Mouse (Mus musculus) stomach, embryonic 14.5 days (tissue): ENCODE data around the gene Lrig1. TPM values are rescaled to one million over a fixed set of nuclear protein-coding genes. Genes with fewer than 3 reads are reported as not detected.

Source experiments
- ATAC-seq: fragments of 200-750 bp; cut with Nextera tagmentation; 2 replicates; pipeline ENCODE4 v1.8.0; 2017; ENCODE audit warnings: low read depth, moderate TSS enrichment; ENCODE audit not compliant: insufficient number of reproducible peaks, insufficient read depth, low FRiP score
- H3K27ac ChIP-seq: fragments of 300-500 bp; sonication (generic); 2 replicates; pipeline ENCODE4 v1.5.1; 2014; ENCODE audit warnings: mild to moderate bottlenecking, low read length, moderate library complexity, mixed read lengths
- H3K27me3 ChIP-seq: fragments of 300-500 bp; sonication (generic); 2 replicates; pipeline ENCODE4 v1.6.1; 2014; ENCODE audit warnings: low read length, control low read depth, mixed read lengths; ENCODE audit not compliant: control insufficient read depth, insufficient read depth
- H3K36me3 ChIP-seq: fragments of 300-500 bp; sonication (generic); 2 replicates; pipeline ENCODE4 v1.6.1; 2014; ENCODE audit warnings: mild to moderate bottlenecking, control low read depth, low read length, moderate library complexity, mixed read lengths; ENCODE audit not compliant: control insufficient read depth, insufficient read depth
- H3K4me1 ChIP-seq: fragments of 300-500 bp; sonication (generic); 2 replicates; pipeline ENCODE4 v1.6.1; 2014; ENCODE audit warnings: low read length, control low read depth, mixed read lengths; ENCODE audit not compliant: control insufficient read depth, insufficient read depth
- H3K4me2 ChIP-seq: fragments of 300-500 bp; sonication (generic); replicated peaks from 2 replicates; pipeline ENCODE4 v1.6.1; 2014; ENCODE audit warnings: low read depth, low read length, control low read depth
- H3K4me3 ChIP-seq: fragments of 300-500 bp; sonication (generic); 2 replicates; pipeline ENCODE4 v1.5.1; 2014; ENCODE audit warnings: low read depth, low read length, control low read depth
- H3K9ac ChIP-seq: fragments of 300-500 bp; sonication (generic); replicated peaks from 2 replicates; pipeline ENCODE4 v1.6.1; 2014; ENCODE audit warnings: low read depth, mild to moderate bottlenecking, control low read depth, low read length, moderate library complexity, mixed read lengths
- H3K9me3 ChIP-seq: fragments of 300-500 bp; sonication (generic); 2 replicates; pipeline ENCODE4 v1.6.1; 2016; ENCODE audit warnings: low read depth, low read length, control low read depth; ENCODE audit not compliant: control insufficient read depth
- WGBS: fragments of 180-500 bp; shearing (Covaris S2); extraction: QIAGEN DNeasy Blood & Tissue Kit; methylation state at CpG from one replicate; pipeline ENCODE4 v1.1.7; 2014; 5-methylcytosine and 5-hydroxymethylcytosine counted together
- polyA plus RNA-seq: library from polyadenylated mRNA; unstranded; fragments of >200 nt; fragmentation: Nextera tagmentation; extraction: Ambion mirVana; gene quantifications from 2 replicates; pipeline ENCODE4 v1.2.1, GENCODE M21; 2014

Gene Lrig1
- polyA plus RNA-seq, 1 experiment from 2014 or later: 49.3 TPM

- H3K4me1 ChIP-seq: no peaks in the 10 kb centered on the region
- no peaks in the 10 kb centered on the region for H3K9me3 ChIP-seq
- no peak overlapping the region for H3K4me2 ChIP-seq
- 64% methylated on average over 3 of the region's 3 CpGs for WGBS
- no peak overlapping the region for H3K9ac ChIP-seq
- no peaks in the 10 kb centered on the region for H3K27me3 ChIP-seq
- no peak overlapping the region for H3K4me3 ChIP-seq
- ATAC-seq: no peak
- H3K27ac ChIP-seq: no peak overlapping the region
- H3K36me3 ChIP-seq: peaks cover 49% of the 10 kb centered on the region
Observed at GRCm38 (mm10) chr6:94604072-94604471, 95.9 kb downstream of the Lrig1 start.

- no peaks in the 10 kb centered on the region for H3K9me3 ChIP-seq
- H3K4me1 ChIP-seq: no peaks in the 10 kb centered on the region
- no peaks in the 10 kb centered on the region for H3K27me3 ChIP-seq
- ATAC-seq: no peak
- no peak overlapping the region for H3K9ac ChIP-seq
- no peak overlapping the region for H3K4me3 ChIP-seq
- no peak overlapping the region for H3K27ac ChIP-seq
- peaks cover 26% of the 10 kb centered on the region for H3K36me3 ChIP-seq
- 72% methylated on average over 5 of the region's 5 CpGs for WGBS
- no peak overlapping the region for H3K4me2 ChIP-seq
Observed at GRCm38 (mm10) chr6:94601811-94602210, 98.1 kb downstream of the Lrig1 start.

GRCm38 (mm10) chr6:94601101-94601500, 98.9 kb downstream of the Lrig1 start:
- no peak for ATAC-seq
- Histone ChIP-seq H3K9ac (no peak overlapping the region), H3K36me3 (peaks cover 19% of the 10 kb centered on the region), H3K4me1 (no peaks in the 10 kb centered on the region), H3K9me3 (no peaks in the 10 kb centered on the region), H3K27me3 (no peaks in the 10 kb centered on the region), H3K27ac (no peak overlapping the region), H3K4me3 (no peak overlapping the region), H3K4me2 (no peak overlapping the region)
- WGBS: 86% methylated on average over 5 of the region's 5 CpGs

GRCm38 (mm10) chr6:94599016-94599415, 100.9 kb downstream of the Lrig1 start:
- no peak for ATAC-seq
- no peak overlapping the region for H3K27ac ChIP-seq
- H3K4me3 ChIP-seq: no peak overlapping the region
- WGBS: 86% methylated on average over 13 of the region's 13 CpGs
- H3K9me3 ChIP-seq: no peaks in the 10 kb centered on the region
- H3K36me3 ChIP-seq: peaks cover 3% of the 10 kb centered on the region; the same call in 1 of the 2 replicates
- H3K4me1 ChIP-seq: peaks cover 4% of the 10 kb centered on the region; the same call in 1 of the 2 replicates
- no peak overlapping the region for H3K9ac ChIP-seq
- no peaks in the 10 kb centered on the region for H3K27me3 ChIP-seq
- no peak overlapping the region for H3K4me2 ChIP-seq

- Histone ChIP-seq H3K36me3 (peaks cover 3% of the 10 kb centered on the region; the same call in 1 of the 2 replicates), H3K27ac (no peak overlapping the region), H3K4me2 (no peak overlapping the region), H3K4me1 (peaks cover 6% of the 10 kb centered on the region; the same call in 1 of the 2 replicates), H3K27me3 (no peaks in the 10 kb centered on the region), H3K9ac (no peak overlapping the region), H3K4me3 (no peak overlapping the region), H3K9me3 (no peaks in the 10 kb centered on the region)
- 65% methylated on average over 12 of the region's 12 CpGs for WGBS
- ATAC-seq: no peak
Observed at GRCm38 (mm10) chr6:94598421-94598820, 101.5 kb downstream of the Lrig1 start.

GRCm38 (mm10) chr6:94596761-94597485, 103.0 kb downstream of the Lrig1 start:
- Histone ChIP-seq H3K27ac (no peak overlapping the region), H3K4me1 (peaks cover 19% of the 10 kb centered on the region), H3K4me3 (no peak overlapping the region), H3K27me3 (no peaks in the 10 kb centered on the region), H3K9ac (no peak overlapping the region), H3K9me3 (no peaks in the 10 kb centered on the region), H3K4me2 (no peak overlapping the region), H3K36me3 (no peaks in the 10 kb centered on the region)
- ATAC-seq: no peak
- 66% methylated on average over 10 of the region's 10 CpGs for WGBS

- 89% methylated on average over 14 of the region's 14 CpGs for WGBS
- H3K4me1 ChIP-seq: peaks cover 19% of the 10 kb centered on the region
- no peak overlapping the region for H3K27ac ChIP-seq
- H3K27me3 ChIP-seq: no peaks in the 10 kb centered on the region
- H3K9ac ChIP-seq: no peak overlapping the region
- no peak overlapping the region for H3K4me3 ChIP-seq
- no peak overlapping the region for H3K4me2 ChIP-seq
- no peaks in the 10 kb centered on the region for H3K9me3 ChIP-seq
- H3K36me3 ChIP-seq: no peaks in the 10 kb centered on the region
- no peak for ATAC-seq
Observed at GRCm38 (mm10) chr6:94596051-94596760, 103.8 kb downstream of the Lrig1 start.

GRCm38 (mm10) chr6:94595206-94595605, 104.8 kb downstream of the Lrig1 start:
- ATAC-seq: no peak
- no peak overlapping the region for H3K4me2 ChIP-seq
- no peak overlapping the region for H3K27ac ChIP-seq
- 65% methylated on average over 5 of the region's 5 CpGs for WGBS
- no peak overlapping the region for H3K9ac ChIP-seq
- peaks cover 19% of the 10 kb centered on the region for H3K4me1 ChIP-seq
- H3K36me3 ChIP-seq: no peaks in the 10 kb centered on the region
- no peaks in the 10 kb centered on the region for H3K27me3 ChIP-seq
- no peak overlapping the region for H3K4me3 ChIP-seq
- no peaks in the 10 kb centered on the region for H3K9me3 ChIP-seq
